Mouse (Mus musculus) cerebellum, adult 8-10 months (tissue): Measurements from ENCODE around the gene Flt1.

Source experiments
- DNase-seq: peaks from one replicate; pipeline ENCODE4 v3.0.0; 2022

Flt1 gene

DNA sequence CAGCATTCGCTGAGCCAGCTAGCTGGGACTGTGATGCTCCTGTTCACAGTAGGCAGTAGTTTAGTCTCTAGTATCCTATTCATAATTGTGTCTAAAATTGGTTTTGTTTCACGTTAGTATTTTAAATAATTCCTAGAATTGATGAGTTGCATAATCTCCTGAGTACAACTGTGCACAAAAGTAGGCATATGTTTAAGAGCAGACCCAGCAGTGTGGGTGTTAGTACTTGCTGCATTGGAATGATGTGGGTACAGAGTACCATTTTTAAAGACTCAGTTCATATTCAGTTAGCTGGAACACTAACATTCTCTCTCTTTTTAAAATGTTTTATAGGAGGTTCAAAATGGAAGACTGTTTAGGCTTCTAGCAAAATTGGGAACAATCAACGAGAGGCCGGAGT, 186.4 kb downstream of the Flt1 start:
- no peak for DNase-seq

- DNase-seq, result no peak
These were observed 193.8 kb downstream of the Flt1 start for GRCm38 (mm10) chr5:147532031-147532430.

GRCm38 (mm10) chr5:147527788-147528187, 198.0 kb downstream of the Flt1 start:
- DNase-seq, result no peak

DNA sequence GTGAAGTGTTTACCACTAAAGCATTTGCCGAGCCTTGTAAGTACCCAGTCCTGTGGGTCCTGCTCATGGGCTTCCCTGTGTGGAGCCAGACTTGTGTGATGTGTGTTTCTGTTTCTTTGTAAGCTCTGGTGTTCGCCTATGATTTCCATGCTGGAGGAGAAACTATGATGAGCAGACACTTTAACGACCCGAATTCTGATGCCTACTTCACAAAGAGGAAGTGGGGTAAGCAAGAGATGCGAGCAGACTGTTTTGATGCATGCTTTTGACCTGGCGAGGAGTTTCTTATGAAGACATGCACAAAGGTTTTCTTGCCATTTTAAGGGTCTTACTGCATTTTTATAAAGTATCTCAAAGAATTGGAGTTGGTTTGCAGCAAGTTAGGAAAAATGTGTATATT, 198.8 kb downstream of the Flt1 start:
- no peak for DNase-seq
